Mouse (Mus musculus) forebrain, embryonic 10.5 days (tissue): ENCODE measurements around the gene Eef2kmt. TPM values are rescaled to one million over a fixed set of nuclear protein-coding genes. Genes with fewer than 3 reads are reported as not detected.
"Not testable (repeated sequence)": the region's sequence is repeated elsewhere in the genome, so short reads cannot be mapped to it uniquely, and the experiment has no call there.

Experiments
- DNase-seq: peaks from one replicate; pipeline ENCODE4 v3.0.0-alpha.2; 2017; ENCODE audit warnings: low spot score; ENCODE audit errors: extremely low spot score
- H3K27ac ChIP-seq: fragments of 300-500 bp; sonication (generic); 2 replicates; pipeline ENCODE4 v1.5.1; 2016; ENCODE audit warnings: mild to moderate bottlenecking
- H3K27me3 ChIP-seq: fragments of 300-500 bp; sonication (generic); 2 replicates; pipeline ENCODE4 v1.6.1; 2016; ENCODE audit warnings: mild to moderate bottlenecking; ENCODE audit not compliant: poor library complexity, severe bottlenecking
- H3K36me3 ChIP-seq: fragments of 300-500 bp; sonication (generic); replicated peaks from 2 replicates; pipeline ENCODE4 v1.6.1; 2016; ENCODE audit warnings: mild to moderate bottlenecking, moderate library complexity
- H3K4me1 ChIP-seq: fragments of 300-500 bp; sonication (generic); 2 replicates; pipeline ENCODE4 v1.6.1; 2016
- H3K4me3 ChIP-seq: fragments of 300-500 bp; sonication (generic); 2 replicates; pipeline ENCODE4 v1.5.1; 2016; ENCODE audit warnings: mild to moderate bottlenecking, moderate library complexity
- H3K9me3 ChIP-seq: fragments of 300-500 bp; sonication (generic); 2 replicates; pipeline ENCODE4 v1.6.1; 2016; ENCODE audit warnings: mild to moderate bottlenecking, moderate library complexity
- WGBS: fragments of 180-500 bp; shearing (Covaris S2); methylation state at CpG from one replicate; pipeline ENCODE4 v1.1.7; 2016; 5-methylcytosine and 5-hydroxymethylcytosine counted together
- polyA plus RNA-seq: library from polyadenylated mRNA; unstranded; fragments of >200 nt; fragmentation: Nextera tagmentation; extraction: Ambion mirVana; gene quantifications from 2 replicates; pipeline ENCODE4 v1.2.1, GENCODE M21; 2016

Gene Eef2kmt
- polyA plus RNA-seq, 1 experiment from 2014 or later: 22.0 TPM

GRCm38 (mm10) chr16:5250891-5251290 lies 4.9 kb downstream of the Eef2kmt start:
- no peaks in the 10 kb centered on the region for H3K9me3 ChIP-seq
- no peak for DNase-seq
- H3K27ac ChIP-seq: no peak overlapping the region
- peaks cover 58% of the 10 kb centered on the region for H3K36me3 ChIP-seq
- no peak overlapping the region for H3K4me3 ChIP-seq
- 87% methylated on average over 3 of the region's 3 CpGs for WGBS
- peaks cover 18% of the 10 kb centered on the region for H3K4me1 ChIP-seq
- no peaks in the 10 kb centered on the region for H3K27me3 ChIP-seq

GRCm38 (mm10) chr16:5244411-5244810 lies 11.4 kb downstream of the Eef2kmt start:
- H3K9me3 ChIP-seq: no peaks in the 10 kb centered on the region
- H3K36me3 ChIP-seq: peaks cover 94% of the 10 kb centered on the region
- 36% methylated on average over 7 of the region's 7 CpGs for WGBS
- no peak overlapping the region for H3K4me3 ChIP-seq
- no peak overlapping the region for H3K27ac ChIP-seq
- no peaks in the 10 kb centered on the region for H3K4me1 ChIP-seq
- DNase-seq: peak; percentile 58
- H3K27me3 ChIP-seq: no peaks in the 10 kb centered on the region

- WGBS: 89% methylated on average over 6 of the region's 6 CpGs
- Histone ChIP-seq H3K27ac (no peak overlapping the region), H3K9me3 (no peaks in the 10 kb centered on the region), H3K4me1 (no peaks in the 10 kb centered on the region), H3K4me3 (no peak overlapping the region), H3K27me3 (no peaks in the 10 kb centered on the region), H3K36me3 (peaks cover 85% of the 10 kb centered on the region)
- DNase-seq: no peak
These were observed 12.9 kb downstream of the Eef2kmt start for GRCm38 (mm10) chr16:5242882-5243281.

- no peak for DNase-seq
- no peaks in the 10 kb centered on the region for H3K27me3 ChIP-seq
- H3K4me3 ChIP-seq: no peak overlapping the region
- H3K27ac ChIP-seq: no peak overlapping the region
- WGBS: 90% methylated on average over 4 of the region's 4 CpGs
- no peaks in the 10 kb centered on the region for H3K9me3 ChIP-seq
- H3K36me3 ChIP-seq: peaks cover 80% of the 10 kb centered on the region
- H3K4me1 ChIP-seq: no peaks in the 10 kb centered on the region
These were observed 13.4 kb downstream of the Eef2kmt start for GRCm38 (mm10) chr16:5242355-5242754.

- peak; percentile 93 for DNase-seq
- peaks cover 6% of the 10 kb centered on the region for H3K36me3 ChIP-seq
- no peaks in the 10 kb centered on the region for H3K9me3 ChIP-seq
- peak within 1 kb of the TSS; percentile 84 for H3K27ac ChIP-seq
- H3K4me3 ChIP-seq: peak within 1 kb of the TSS; percentile 91
- H3K27me3 ChIP-seq: no peaks in the 10 kb centered on the region
- H3K4me1 ChIP-seq: peaks cover 16% of the 10 kb centered on the region
- 3% methylated on average over 47 of the region's 47 CpGs for WGBS
These were observed 22.1 kb downstream of the Eef2kmt start, which contains the start of gene Alg1 for GRCm38 (mm10) chr16:5233418-5234313. Gene Alg1, plus strand, starts transcription at chr16:5233621.

GRCm38 (mm10) chr16:5232982-5233381 lies 22.8 kb downstream of the Eef2kmt start:
- Histone ChIP-seq H3K36me3 (peaks cover 6% of the 10 kb centered on the region), H3K4me1 (peaks cover 16% of the 10 kb centered on the region), H3K27me3 (no peaks in the 10 kb centered on the region), H3K27ac (peak overlapping the region; percentile 84), H3K4me3 (peak overlapping the region; percentile 91), H3K9me3 (no peaks in the 10 kb centered on the region)
- WGBS: 71% methylated on average over 4 of the region's 4 CpGs
- no peak for DNase-seq

- not testable (repeated sequence) for H3K4me1 ChIP-seq, H3K4me3 ChIP-seq, H3K27ac ChIP-seq, DNase-seq, H3K9me3 ChIP-seq, H3K36me3 ChIP-seq, H3K27me3 ChIP-seq
- 80% methylated on average over 3 of the region's 3 CpGs for WGBS
These were observed 27.7 kb downstream of the Eef2kmt start for GRCm38 (mm10) chr16:5228103-5228502.

- WGBS: 85% methylated on average over 19 of the region's 19 CpGs
- DNase-seq: not testable (repeated sequence)
These were observed 28.3 kb downstream of the Eef2kmt start for GRCm38 (mm10) chr16:5227501-5227900.

GRCm38 (mm10) chr16:5226534-5226933 lies 29.2 kb downstream of the Eef2kmt start:
- H3K27ac ChIP-seq, H3K27me3 ChIP-seq, H3K9me3 ChIP-seq, H3K36me3 ChIP-seq, H3K4me1 ChIP-seq, H3K4me3 ChIP-seq, DNase-seq: not testable (repeated sequence)
- 28% methylated on average over 1 of the region's 1 CpGs for WGBS

More at GRCm38 (mm10) chr16:5227501-5227900, 28.3 kb downstream of the Eef2kmt start:
- not testable (repeated sequence) for H3K4me1 ChIP-seq, H3K9me3 ChIP-seq, H3K27me3 ChIP-seq, H3K4me3 ChIP-seq, H3K27ac ChIP-seq, H3K36me3 ChIP-seq

- WGBS: 80% methylated on average over 6 of the region's 6 CpGs
- Histone ChIP-seq H3K4me1 (no peaks in the 10 kb centered on the region), H3K9me3 (no peaks in the 10 kb centered on the region), H3K27ac (no peak within 1 kb of the TSS), H3K4me3 (no peak within 1 kb of the TSS), H3K36me3 (no peaks in the 10 kb centered on the region), H3K27me3 (no peaks in the 10 kb centered on the region)
- no peak for DNase-seq
These were observed 33.6 kb downstream of the Eef2kmt start, which contains the start of gene AU021092 for GRCm38 (mm10) chr16:5222140-5222539. Gene AU021092, minus strand, starts transcription at chr16:5222299.

GRCm38 (mm10) chr16:5221403-5221802 lies 34.4 kb downstream of the Eef2kmt start:
- 85% methylated on average over 4 of the region's 4 CpGs for WGBS
- H3K27me3 ChIP-seq: no peaks in the 10 kb centered on the region
- no peaks in the 10 kb centered on the region for H3K36me3 ChIP-seq
- H3K4me3 ChIP-seq: no peak overlapping the region
- no peaks in the 10 kb centered on the region for H3K9me3 ChIP-seq
- H3K27ac ChIP-seq: no peak overlapping the region
- no peaks in the 10 kb centered on the region for H3K4me1 ChIP-seq
- no peak for DNase-seq

GRCm38 (mm10) chr16:5217341-5218133 lies 38.2 kb downstream of the Eef2kmt start:
- Histone ChIP-seq H3K27ac (no peak overlapping the region), H3K27me3 (no peaks in the 10 kb centered on the region), H3K4me1 (no peaks in the 10 kb centered on the region), H3K4me3 (no peak overlapping the region), H3K9me3 (no peaks in the 10 kb centered on the region), H3K36me3 (no peaks in the 10 kb centered on the region)
- WGBS: 63% methylated on average over 5 of the region's 5 CpGs
- no peak for DNase-seq

- Histone ChIP-seq H3K4me1 (no peaks in the 10 kb centered on the region), H3K4me3 (no peak overlapping the region), H3K27me3 (no peaks in the 10 kb centered on the region), H3K27ac (no peak overlapping the region), H3K36me3 (no peaks in the 10 kb centered on the region), H3K9me3 (no peaks in the 10 kb centered on the region)
- no peak for DNase-seq
- 81% methylated on average over 6 of the region's 6 CpGs for WGBS
These were observed 39.1 kb downstream of the Eef2kmt start for GRCm38 (mm10) chr16:5216686-5217085.
